In the genomic region with DNA sequence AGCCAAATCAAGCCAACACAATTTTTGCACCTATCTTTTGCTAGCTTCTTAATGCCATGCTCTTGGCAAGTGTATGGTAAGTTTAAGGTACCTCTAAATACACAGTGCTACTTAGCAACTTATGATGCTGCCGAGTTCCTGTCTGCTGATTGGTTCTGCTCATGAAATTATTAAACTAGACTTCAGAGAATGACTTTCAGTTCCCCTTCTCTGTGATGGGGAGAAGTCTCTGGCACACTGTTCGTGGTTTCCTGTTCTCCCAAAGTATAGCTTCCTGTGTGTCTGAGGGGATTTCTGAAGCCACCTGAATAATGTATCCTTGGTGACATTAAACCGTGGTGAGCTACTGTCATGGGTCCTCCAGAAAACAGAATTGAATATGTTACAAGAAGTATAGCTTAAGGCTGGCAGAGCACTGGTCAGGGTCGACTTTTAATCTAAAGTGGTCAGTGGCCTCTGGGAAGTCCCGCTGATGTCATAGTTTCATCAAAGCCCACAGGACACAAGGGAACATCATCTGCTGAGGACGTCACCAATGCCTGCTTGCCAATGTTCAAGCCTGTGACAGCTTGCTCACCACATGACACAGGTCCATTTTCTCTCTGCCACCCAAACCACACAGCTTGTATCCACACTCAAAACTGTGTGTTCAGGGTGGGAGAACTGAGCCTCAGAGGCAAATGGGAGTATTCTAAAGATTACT, we compare ENCODE assay signal across 9 mouse cellular contexts. TPM values are rescaled to one million over a fixed set of nuclear protein-coding genes. Genes with fewer than 3 reads are reported as not detected.
DNase-seq lines count a peak whose midpoint lies in the region.
"Had no signal": no experiment of that assay in that cellular context is flagged by ENCODE, and none has a peak within 500 bp of the region (broad histone marks: within the 10 kb centered on the region; RNA-seq: fewer than 3 reads in every experiment).

No protein-coding gene starts in this region.

- DNase-seq in cerebellum, postnatal 14 days: peak; percentile 68 to 69
- DNase-seq in cerebellum, postnatal 4 days (ENCODE audit: low spot score in 2 of 2): no peak
- DNase-seq in urinary bladder, postnatal 14 days (ENCODE audit: low spot score): peak; percentile 31
- DNase-seq in urinary bladder, adult 18-20 months (ENCODE audit: low spot score in 2 of 2): no peak
- DNase-seq in kidney, postnatal 36 days: peak; percentile 46 to 59
- DNase-seq in telencephalon, adult 2 months (ENCODE audit: low read depth, low spot score): peak; percentile 28
- DNase-seq in urinary bladder, postnatal 4 days (ENCODE audit: low spot score in 2 of 2): no peak

- H3K36me3 ChIP-seq in macrophage (ENCODE audit: inconsistent target): no peaks in the 10 kb centered on the region

- WGBS in macrophage (ENCODE audit: missing documents): 3% methylated on average over 6 of the region's 6 CpGs

- no peaks in the 10 kb centered on the region for H3K79me2 ChIP-seq in macrophage (ENCODE audit: inconsistent target)

- H3K27ac ChIP-seq in macrophage: peak overlapping the region; percentile 27
- H3K27ac ChIP-seq: heart, adult 2 months had no signal

- no peak overlapping the region for H3K4me3 ChIP-seq in macrophage (ENCODE audit: inconsistent target)
- H3K4me3 ChIP-seq: heart, adult 2 months had no signal

RNA-seq across cellular contexts. Expression of gene Btnl2, which starts 6.9 kb away (rescaled TPM):
- total RNA-seq in macrophage (2018; cell fraction: chromatin; rRNA removed): 1 to 10 TPM in 2 of 26 experiments, under 1 TPM in 14, not detected in 10; 0.25 to 1.3 (median 0.33) TPM
- under 1 TPM in 24 of 26 experiments, not detected in 2; 0.03 to 0.19 (median 0.09) TPM for total RNA-seq in macrophage (2018; cell fraction: cytosol; rRNA removed)
- total RNA-seq in macrophage (2018; cell fraction: nucleus; rRNA removed): under 1 TPM in 17 of 26 experiments, not detected in 9; 0.22 to 0.60 (median 0.39) TPM
- 0.12 to 0.34 TPM (median 0.14 TPM) in 3 replicates for polyA plus RNA-seq in macrophage (2018)

RNA-seq across cellular contexts. Expression of gene H2-Eb2, which starts 22.3 kb away (rescaled TPM):
- not detected for total RNA-seq in macrophage (2018; cell fraction: chromatin; rRNA removed)
- under 1 TPM; 0.03 to 0.52 (median 0.16) TPM for total RNA-seq in macrophage (2018; cell fraction: cytosol; rRNA removed)
- under 1 TPM in 18 of 26 experiments, not detected in 8; 0.11 to 0.63 (median 0.27) TPM for total RNA-seq in macrophage (2018; cell fraction: nucleus; rRNA removed)
- 0.08 to 0.53 TPM (median 0.17 TPM) in 3 replicates for polyA plus RNA-seq in macrophage (2018)
- total RNA-seq: heart, adult 2 months had no signal

RNA-seq across cellular contexts. Expression of gene Btnl1, which starts 29.2 kb away (rescaled TPM):
- not detected for total RNA-seq in macrophage (2018; cell fraction: chromatin; rRNA removed)
- total RNA-seq in macrophage (2018; cell fraction: cytosol; rRNA removed): not detected
- total RNA-seq in macrophage (2018; cell fraction: nucleus; rRNA removed): not detected
- not detected in 3 replicates for polyA plus RNA-seq in macrophage (2018)
- total RNA-seq: heart, adult 2 months had no signal
- polyA plus RNA-seq: heart, adult 2 months had no signal

RNA-seq across cellular contexts. Expression of gene H2-Eb1, which starts 42.1 kb away (rescaled TPM):
- 10 to 100 TPM in 20 of 26 experiments, 1 to 10 TPM in 6; 3.1 to 43.8 (median 14.2) TPM for total RNA-seq in macrophage (2018; cell fraction: chromatin; rRNA removed)
- total RNA-seq in macrophage (2018; cell fraction: cytosol; rRNA removed): 100 to 1,000 TPM in 18 of 26 experiments, 10 to 100 TPM in 8; 72.0 to 167 (median 122) TPM
- total RNA-seq in macrophage (2018; cell fraction: nucleus; rRNA removed): 100 to 1,000 TPM in 20 of 26 experiments, 10 to 100 TPM in 6; 59.0 to 237 (median 136) TPM
- 73.4 to 224 TPM (median 73.4 TPM) in 3 replicates for polyA plus RNA-seq in macrophage (2018)

RNA-seq across cellular contexts. Expression of gene BC051142, which starts 50.9 kb away (rescaled TPM):
- total RNA-seq in macrophage (2018; cell fraction: chromatin; rRNA removed): 1 to 10 TPM in 23 of 26 experiments, under 1 TPM in 2, not detected in 1; 0.75 to 4.5 (median 1.7) TPM
- total RNA-seq in macrophage (2018; cell fraction: cytosol; rRNA removed): under 1 TPM in 6 of 26 experiments, not detected in 20; 0.17 to 0.55 (median 0.25) TPM
- total RNA-seq in macrophage (2018; cell fraction: nucleus; rRNA removed): 1 to 10 TPM in 5 of 26 experiments, under 1 TPM in 9, not detected in 12; 0.51 to 2.2 (median 0.88) TPM
- 0.40 TPM in 1 of 3 replicates, not detected in the others for polyA plus RNA-seq in macrophage (2018)
- total RNA-seq: heart, adult 2 months had no signal

Comparison
In these comparisons a context has a peak if more than half of its experiments do, and no peak if none do; other contexts are left out.
1. DNase-seq: peak in cerebellum, postnatal 14 days (2 of 2), urinary bladder, postnatal 14 days (single experiment), kidney, postnatal 36 days (2 of 2) and telencephalon, adult 2 months (single experiment); none in cerebellum, postnatal 4 days (0 of 2), urinary bladder, adult 18-20 months (0 of 2) and urinary bladder, postnatal 4 days (0 of 2).